Mouse (Mus musculus) heart, adult 18-20 months (tissue): Measurements from ENCODE around the gene Cdk11b. TPM values are rescaled to one million over a fixed set of nuclear protein-coding genes. Genes with fewer than 3 reads are reported as not detected.
"Not testable (repeated sequence)": the region's sequence is repeated elsewhere in the genome, so short reads cannot be mapped to it uniquely, and the experiment has no call there.

ENCODE experiments used
- DNase-seq, 2 experiments: peaks; one replicate each; pipeline ENCODE4 v3.0.0; 2021 to 2022; ENCODE audit warnings: mixed read lengths in 1 of 2
- total RNA-seq, 2 experiments: library from RNA; stranded (reverse); gene quantifications; 2 replicates each; pipeline ENCODE4 v1.2.3; 2021

Gene Cdk11b
- total RNA-seq, 2 experiments from 2014 or later: 26.4 to 26.7 TPM

DNA sequence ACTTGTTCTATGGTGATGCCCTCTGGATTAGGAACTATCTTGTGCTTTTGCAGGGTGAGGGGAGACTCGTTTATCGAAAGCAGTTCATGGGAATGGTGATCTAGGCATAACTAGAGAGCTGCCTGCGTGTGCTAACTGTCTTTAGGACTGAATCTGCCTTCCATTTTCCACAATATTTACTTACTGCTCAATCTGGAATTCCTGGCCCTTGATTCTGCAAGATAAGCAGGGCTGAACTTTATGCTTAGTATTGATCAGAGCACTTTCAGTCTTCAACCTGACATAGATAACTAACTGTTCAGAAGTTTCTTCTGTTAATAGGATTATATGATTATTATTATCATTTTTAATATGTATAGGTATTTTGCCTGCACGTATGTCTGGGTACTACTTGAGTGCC lies 19.5 kb upstream of the Cdk11b start:
- DNase-seq: no peak

DNA sequence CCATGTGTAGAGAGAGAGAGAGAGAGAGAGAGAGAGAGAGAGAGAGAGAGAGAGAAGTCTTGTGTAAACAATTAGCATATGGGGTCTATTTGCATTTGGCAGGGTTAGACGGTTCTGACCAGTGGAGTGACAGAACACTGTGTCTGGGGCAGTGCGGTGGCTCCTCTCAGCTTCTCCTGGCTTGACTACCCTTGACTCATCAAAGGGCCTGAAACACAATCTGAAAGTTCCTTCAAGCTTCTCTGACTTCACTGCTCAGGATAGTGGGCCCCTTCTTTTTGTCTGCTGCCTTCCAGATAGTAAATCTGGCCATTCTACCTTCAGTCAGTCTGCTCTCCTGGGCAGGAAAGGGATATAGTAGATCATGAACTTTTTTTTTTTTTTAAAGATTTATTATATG lies 17.8 kb upstream of the Cdk11b start:
- DNase-seq: no peak

DNA sequence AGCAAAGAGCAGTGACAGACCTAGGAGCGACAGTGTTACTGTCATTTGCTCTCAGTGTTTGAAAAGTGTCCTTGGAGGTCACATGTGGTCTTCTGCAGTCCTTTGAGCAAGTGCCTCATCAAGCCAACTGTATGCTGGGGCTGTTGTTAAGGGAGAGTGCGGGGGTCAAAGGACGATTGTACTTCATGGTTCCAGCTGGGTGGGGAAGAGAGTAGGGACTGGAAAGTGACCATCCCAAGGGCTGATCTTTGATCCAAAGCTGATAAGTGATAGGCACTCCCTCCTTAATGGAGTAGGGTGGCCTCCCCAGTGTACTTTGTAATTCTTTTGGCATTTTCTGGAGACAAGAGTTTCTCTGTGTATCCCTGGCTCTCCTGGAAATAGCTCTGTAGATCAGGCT lies 12.8 kb upstream of the Cdk11b start:
- no peak for DNase-seq

DNA sequence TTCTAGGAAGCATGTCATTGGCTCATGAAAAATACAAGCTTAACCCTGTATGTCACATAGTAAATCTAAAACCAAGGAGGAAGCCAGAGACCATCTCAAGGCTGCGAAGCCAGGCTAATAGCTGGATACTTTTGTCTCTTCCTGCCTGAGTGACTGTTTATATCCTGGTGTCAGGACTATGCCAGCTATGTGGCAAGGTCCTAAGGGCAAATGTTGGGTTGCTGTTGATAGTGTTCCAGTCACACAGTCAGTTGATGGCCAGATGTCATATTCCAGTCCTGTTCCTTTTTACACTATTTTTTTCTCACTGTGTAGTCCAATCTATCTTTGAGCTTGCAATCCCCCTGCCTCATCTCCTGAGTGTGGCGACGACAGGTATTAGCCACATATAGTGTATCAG lies 11.4 kb upstream of the Cdk11b start:
- DNase-seq: no peak

DNA sequence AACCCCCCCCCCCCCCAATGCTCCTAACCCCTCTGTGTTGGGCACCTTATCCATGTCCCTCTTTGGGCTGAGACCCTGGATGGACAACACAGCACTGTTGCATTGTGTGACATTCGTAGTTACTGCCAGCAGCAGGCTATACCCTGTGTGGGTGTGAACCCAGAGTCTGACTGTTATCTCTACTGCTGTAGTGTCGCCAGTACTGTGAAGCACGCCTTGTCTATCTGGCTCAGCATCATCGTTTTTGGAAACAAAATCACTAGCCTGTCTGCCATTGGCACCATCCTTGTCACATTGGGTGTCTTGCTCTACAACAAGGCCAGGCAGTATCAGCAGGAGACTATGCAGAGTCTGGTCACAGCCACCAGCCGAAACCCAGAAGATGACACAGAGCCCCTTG lies 6.3 kb upstream of the Cdk11b start:
- DNase-seq: no peak

DNA sequence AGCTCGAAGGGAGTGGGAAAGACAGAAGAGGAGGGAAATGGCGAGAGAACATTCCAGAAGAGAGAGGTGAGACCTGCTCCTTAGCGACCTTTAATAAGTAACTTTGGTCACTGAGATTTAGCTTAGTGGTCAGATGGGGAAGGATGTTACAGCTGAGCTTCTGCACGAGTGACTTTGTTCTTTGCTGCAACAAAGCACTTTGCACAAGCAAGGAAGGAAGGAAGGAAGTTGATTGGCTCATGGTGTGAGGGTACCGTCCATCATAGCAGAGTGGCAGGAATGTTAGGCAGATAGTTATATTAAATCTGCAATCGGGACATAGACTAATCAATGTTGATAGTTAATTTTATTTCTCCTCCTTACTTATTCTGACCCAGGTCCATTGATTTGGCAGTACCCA lies 5.6 kb downstream of the Cdk11b start:
- DNase-seq: no peak

DNA sequence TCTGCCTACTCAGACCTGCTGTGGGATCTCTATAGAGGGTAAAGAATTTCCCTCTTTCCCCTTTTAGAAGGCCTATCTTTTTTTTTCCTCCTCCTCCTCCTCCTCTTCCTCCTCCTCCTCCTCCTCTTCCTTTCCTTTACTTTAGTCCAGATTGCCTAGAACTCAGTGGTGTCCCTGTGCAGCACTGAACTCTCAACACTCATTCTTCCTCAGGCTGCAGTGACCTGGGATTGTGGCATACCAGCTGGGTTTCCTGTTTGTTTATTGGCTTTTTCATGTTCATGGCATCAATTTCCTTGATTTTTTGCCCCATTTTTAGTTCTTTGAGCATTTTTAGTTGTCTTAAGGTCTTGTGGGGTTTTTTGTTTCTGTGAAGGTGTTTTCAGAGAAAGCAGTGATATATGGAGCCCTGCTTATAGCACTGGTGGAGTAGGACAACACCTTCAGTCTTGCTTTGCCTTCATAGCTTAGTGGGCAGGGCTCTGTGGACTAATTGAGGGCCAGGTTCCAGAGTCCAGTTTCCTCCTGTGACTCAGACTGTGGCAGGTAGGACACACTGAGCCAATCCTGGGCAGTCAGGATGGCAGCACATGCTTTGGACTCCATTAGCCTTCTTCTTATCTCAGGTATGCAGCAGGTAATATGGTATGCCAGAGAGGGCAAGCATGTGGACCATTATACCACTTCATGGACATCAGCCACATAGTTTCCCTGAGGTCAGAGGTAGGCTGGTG lies 11.3 kb downstream of the Cdk11b start:
- DNase-seq: no peak

DNA sequence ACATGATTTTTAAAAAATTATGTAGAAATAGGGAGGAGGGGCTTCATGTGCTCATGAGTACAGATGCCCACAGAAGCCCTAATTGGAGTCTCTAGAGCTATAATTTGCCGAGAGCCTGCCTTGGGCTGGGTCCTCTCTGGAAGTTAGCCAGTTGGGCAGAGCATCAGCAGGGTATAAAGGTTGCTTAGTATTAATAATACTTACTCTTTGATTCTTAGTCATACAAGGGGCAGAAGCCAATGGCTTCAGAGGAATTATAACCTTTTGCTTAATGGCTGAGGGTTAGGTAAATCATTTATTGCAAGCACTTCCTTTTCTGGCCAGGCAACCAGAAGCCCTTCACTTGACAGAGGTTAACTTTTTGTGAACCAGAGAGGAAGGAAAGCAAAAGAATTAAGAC lies 18.9 kb downstream of the Cdk11b start:
- DNase-seq: no peak

DNA sequence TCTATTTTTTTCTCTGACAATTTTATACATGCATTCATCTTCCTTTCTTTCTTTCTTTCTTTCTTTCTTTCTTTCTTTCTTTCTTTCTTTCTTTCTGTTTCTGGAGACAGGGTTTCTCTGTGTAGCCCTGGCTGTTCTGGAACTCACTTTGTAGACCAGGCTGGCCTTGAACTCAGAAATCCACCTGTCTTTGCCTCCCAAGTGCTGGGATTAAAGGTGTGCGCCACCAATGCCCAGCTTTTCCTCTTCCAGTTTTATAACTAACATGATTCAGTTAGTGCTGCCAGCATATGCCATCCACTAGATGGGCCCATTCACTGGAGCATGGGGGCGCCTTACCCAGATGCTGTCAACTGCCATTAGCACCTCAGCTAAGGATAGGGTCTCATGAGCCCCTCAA lies 20.7 kb downstream of the Cdk11b start, which contains the start of gene Gm10563:
Gm10563 (minus strand) TSS at position 101 of the 400 bp plus-strand sequence.
- not testable (repeated sequence) for DNase-seq

DNA sequence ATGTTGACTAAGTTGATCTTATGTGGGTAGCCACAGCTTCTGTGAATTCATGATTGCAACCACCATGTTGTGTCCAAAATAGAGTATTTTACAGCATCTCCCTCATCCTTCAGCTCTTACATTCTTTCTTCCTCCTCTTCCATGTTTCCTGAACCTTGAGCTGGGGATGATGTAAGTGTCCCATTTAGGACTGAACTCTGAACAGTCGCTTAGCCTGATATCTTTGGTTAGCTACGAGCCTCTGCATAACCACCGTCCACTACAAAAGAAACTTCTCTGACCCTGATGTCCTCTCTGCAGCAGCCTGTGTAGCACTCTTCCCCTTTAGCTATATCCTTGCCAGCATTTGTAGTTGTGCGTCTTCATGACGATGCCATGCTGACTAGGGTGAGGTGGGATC lies 21.1 kb downstream of the Cdk11b start:
- no peak for DNase-seq

DNA sequence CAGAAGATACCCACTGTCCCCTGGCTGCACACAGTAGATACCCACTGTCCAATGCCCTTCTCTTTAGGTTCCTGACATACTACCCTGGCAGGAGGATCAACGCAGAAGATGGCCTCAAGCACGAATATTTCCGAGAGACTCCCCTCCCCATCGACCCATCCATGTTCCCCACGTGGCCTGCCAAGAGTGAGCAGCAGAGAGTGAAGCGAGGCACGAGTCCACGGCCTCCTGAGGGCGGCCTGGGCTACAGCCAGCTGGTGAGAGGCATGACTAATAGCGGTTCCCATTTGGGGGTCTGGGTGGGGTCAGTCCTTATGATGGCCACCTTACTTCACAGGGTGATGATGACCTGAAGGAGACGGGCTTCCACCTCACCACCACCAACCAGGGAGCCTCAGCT lies 24.7 kb downstream of the Cdk11b start:
- no peak for DNase-seq

DNA sequence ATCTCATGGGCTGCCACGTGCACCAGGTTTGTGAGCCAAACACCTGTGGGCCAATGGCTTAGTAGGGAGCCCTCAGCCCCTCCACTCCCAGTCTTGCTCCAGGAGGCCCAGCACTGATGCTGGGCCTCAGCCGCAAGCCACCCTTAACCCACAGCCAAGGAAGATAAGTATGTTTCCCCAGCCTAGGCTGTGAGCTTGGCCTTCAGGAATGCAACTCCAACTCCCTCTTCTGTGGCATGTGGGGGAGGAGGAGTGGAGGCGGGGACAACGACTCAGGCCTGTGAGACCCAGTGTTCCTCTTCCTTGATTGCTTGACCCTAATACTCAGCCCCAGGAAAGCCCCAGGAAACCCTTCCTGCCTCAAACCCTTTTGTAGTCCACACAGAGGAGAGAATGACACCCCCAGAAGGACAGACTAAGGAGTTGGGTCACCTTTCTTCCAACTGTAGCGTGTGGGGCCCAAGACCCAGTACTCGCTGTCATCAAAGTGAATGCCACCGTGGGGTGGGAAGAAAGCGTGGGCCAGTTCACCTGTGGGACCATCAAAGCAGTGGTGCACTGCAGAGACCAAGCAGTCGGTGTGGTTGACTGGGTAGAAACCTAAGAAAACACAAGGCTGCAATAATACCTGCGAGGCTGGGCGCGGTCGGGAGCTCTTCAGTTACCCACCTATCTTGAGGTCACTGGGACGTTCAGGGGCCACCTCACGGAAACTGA lies 27.1 kb downstream of the Cdk11b start:
- peak; percentile 58 to 74 for DNase-seq

DNA sequence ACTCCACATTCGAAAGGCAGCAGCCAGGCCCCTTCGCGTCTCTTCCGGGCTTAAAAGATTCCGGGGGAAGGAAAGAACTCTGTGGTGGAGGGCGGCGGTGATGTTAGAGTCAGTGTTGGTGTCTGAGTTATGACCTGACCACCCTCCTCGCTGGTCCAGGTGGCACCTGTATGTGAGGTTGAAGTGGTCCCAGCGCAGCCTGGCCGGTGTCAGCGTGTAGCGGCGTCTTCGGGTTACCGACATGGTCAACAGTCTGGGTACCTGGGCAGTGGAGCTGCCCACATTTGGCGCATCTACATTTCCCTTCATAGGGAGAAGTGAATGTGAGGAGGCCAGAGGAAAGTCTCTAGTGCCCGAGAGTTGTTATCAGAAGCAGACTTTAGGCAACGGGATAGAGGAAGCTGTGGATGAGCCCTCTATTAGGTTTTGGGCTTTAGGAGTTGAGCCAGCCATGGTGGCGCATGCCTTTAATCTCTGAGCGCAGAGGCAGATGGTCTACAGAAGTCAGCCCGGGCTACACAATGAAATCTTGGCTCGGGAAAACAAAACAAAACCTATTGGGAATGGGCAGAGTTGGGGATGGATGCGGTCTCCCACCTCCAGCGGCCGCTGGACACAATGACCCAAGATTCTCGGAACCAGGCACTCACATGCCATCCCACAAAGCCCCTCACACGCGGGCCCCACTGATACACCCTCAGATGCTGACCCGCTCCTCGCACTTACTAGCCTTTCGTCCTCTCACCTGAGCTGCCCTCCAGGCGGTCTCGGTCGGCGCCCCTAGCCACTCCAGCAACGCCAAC lies 27.8 kb downstream of the Cdk11b start:
- DNase-seq: peak in 1 of 2 experiments; percentile 29

DNA sequence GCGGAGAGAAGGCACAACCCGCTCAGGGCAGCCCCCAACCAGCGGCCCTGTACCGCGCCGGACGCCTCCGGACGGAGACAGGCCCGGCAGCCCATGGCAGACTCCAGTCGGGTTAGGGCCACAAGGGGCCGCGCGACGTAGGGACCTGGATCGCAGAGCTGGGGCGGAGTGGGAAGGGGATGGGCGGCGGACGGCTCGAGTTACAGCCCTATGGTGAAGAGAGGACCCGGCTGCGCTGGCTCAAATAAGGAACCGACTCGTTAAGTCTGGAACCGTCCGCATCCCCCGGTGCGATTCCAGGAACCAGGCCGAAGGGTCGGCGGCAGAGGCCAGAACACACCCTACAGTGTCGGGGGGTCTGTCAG lies 28.4 kb downstream of the Cdk11b start, which contains the start of gene Mmp23:
Mmp23 (minus strand) TSS at position 299 of the 365 bp plus-strand sequence.
- peak; percentile 63 to 68 for DNase-seq

DNA sequence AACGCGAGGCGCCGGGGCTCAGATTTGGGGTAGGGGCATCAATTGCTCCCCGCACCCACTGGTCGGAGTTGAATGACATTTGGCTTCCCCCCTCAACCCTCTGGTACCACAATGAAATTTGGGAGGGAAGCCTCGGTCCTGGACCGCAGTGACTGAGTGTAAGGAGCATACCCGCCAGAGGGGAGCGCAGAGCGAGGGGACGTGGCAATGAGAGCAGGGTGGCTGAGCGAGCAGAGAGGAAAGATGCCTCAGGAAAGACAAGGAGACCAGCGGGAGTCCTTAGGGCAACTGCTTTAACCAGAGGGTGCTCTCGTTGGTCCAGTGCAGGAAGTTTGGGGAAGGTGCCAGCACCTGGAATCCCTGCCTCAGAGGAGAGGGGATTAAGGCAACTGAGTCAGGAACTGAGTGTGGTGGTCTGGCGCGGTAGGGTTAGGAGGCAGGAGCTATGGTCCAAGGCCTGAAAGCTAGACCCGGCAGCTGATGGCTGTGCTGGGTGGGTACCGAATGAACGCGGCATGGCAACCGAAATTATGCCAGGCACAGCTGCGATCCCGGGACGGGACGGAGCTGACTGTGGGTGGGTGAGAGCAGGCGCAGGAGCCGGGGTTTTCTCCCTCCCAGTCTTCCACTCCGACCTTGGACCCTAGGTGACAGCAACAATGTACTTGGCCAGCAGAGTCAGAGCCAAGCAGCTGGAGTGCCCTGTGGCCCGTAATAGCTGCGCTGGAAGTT lies 29.0 kb downstream of the Cdk11b start:
- peak; percentile 31 to 52 for DNase-seq

DNA sequence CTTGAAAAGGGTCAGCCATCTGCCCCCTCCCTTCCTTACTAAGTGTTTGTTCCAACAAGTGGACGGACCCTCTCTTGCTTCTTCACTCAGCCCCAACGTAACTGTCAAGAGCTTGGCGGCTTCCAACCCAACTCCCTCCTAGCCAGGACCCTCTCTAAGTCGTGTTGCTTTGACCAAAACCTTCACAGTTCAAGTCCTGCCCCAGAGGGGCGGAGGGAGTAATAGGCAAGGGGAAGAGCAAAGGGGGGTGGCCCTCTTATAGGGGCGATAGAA lies 29.5 kb downstream of the Cdk11b start:
- no peak for DNase-seq

DNA sequence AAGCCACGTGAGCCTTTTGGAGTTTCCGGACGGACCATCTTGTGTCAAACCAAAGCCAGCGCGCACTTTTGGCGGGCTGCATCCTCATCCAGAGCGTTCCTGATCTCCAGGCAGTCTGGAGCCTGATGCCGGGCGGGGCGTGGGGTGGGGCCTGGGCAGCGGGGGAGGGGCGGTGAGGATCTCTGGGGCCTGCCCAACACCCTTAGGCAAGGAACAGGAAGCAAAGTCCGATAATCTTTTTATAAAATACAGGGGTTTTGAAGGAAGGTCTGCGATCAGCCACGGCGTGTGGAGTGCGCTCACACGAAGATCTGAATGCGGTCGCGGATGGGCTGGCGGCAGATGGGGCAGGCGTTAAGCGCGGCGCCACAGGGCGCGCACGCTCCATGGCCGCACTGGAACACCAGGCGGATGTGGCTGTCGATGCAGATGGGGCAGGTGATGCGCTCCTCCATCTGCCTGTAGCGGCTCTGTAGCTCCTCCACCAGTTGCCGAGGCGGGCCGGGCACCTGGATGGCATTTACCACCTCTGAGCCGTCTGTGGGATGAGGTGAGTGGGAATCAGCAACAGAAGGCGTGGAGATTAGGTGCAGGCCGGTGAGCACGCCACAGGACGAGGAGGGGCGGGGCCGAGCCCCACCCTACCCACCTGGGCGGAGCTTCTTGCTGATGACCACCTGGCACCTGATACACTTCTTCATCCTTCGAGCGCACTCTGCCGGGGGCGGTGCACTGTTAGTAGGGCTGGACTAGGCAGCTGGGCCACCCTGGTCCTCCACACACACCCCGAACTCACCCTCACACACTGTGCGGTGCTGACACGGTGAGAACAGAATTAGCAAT lies 30.0 kb downstream of the Cdk11b start:
- peak; percentile 59 to 67 for DNase-seq

DNA sequence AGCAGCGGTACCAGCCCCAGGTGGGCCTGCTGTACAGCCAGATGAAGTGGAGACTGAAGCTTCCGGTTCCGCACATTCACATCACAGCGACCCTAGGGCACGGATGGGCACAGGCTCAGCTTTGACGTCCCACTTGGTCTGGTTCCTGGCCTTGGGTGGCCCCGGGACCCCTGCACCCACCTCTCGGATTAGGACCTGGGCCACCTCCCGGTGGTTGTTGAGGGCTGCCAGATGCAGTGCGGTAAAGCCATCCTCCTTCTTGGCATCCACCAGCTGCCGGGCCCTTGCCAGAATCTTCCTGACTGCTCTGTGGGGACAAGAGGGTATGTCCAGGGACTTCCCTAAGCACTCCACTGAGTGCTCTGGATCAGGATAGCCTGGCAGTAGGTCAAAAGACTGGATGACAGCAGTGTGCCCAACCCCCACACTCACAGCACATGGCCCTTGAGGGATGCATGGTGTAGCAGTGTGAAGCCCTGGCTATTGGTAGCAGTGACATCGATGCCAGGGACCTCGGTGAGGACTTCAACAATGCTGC lies 31.6 kb downstream of the Cdk11b start:
- DNase-seq: no peak

DNA sequence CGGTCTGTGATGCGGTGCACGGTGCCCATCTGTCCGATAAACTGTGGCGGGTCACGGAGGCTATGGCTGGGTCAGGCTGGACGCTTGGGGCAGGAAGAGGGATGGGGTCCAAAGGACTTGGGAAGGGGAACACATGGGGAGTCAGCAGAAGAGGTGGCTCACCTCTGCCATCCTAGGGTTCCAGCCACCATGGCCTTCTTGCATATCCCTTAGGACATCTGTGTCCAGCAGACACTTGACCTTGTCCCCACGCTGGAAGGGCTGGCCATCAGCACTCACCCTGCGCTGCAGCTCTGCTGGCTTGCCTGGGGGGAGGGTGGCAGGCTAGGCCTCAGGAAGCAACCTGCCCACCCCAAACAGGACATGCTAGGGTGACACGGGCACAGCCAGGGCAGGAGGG lies 34.3 kb downstream of the Cdk11b start:
- DNase-seq: no peak

DNA sequence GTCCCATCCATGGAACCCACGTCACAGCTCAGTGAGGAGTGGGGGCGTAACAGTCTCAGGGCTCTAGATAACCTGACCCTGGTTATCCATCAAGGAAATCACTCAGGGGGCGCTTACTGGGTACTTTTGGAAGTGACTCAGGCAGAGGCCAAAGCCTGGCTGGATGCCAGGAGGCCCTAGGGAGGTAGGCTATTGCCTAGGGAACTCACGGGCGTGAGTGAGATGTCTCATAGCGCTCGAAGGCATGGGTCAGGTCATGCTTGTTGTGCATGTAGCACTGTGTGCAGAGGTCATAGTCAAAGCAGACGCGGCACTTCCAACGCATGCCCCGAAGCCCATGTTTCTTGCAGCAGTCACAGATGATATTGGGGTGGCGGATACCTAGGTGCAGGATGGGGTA lies 36.0 kb downstream of the Cdk11b start:
- DNase-seq: no peak

DNA sequence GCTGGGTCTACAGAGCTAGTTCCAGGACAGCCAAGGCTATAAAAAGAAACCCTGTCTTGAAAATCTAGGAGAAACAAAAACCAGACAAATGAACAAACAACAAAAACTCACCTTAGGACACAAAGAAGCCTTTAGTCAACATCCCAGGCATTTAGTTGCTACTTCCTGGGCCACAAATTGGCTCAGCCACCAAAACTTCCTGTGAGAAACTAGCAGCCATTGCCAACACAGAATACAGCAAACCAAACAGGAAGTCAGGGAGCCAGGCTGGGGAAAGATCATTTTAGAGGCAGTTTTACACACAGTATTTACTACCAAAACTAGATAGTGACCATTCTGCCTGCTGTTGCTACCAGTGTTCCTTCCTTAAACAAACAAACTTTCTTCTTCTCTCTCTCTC lies 42.2 kb downstream of the Cdk11b start:
- DNase-seq: no peak
